Mouse (Mus musculus): ENCODE results near the gene Cd59b. TPM values are rescaled to one million over a fixed set of nuclear protein-coding genes. Genes with fewer than 3 reads are reported as not detected.

Gene Cd59b
- polyA plus RNA-seq (2014; fragmentation: Nextera tagmentation; extraction: Ambion mirVana), result 1.9 and 5.6 TPM in 2 replicates

DNA sequence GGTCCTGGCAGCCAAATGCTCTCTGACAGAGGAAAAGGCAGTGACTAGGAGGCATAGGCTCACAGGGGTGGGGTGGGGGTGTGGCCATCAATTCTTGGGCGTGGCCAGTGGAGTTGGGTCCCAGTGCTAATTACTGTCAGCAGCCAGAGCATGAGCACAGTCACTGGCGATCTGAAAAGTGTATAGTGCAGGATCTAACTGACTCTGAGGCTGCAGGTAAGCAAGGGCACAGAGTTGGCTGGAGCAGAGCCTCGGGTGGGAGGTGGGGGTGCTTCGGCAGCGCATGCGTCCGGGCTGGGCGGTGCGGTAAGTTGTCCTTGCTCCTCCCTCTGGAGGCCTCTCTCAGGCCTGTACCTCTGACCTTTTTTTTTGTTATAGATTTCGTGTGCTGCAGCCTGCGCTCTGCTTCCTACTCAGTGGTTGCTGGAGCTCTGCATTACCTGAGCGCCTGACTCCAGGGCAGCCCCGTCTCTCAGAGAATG is at the start of gene Cd59b:
Cd59b (plus strand) TSS at position 146 of the 482 bp plus-strand sequence.
- no peak within 1 kb of the TSS for H3K27ac ChIP-seq (ENCODE audit: low read depth, low read length)
- peak; percentile 93 for ATAC-seq (ENCODE audit: low FRiP score)
- WGBS, result 11% methylated on average over 13 of the region's 13 CpGs

DNA sequence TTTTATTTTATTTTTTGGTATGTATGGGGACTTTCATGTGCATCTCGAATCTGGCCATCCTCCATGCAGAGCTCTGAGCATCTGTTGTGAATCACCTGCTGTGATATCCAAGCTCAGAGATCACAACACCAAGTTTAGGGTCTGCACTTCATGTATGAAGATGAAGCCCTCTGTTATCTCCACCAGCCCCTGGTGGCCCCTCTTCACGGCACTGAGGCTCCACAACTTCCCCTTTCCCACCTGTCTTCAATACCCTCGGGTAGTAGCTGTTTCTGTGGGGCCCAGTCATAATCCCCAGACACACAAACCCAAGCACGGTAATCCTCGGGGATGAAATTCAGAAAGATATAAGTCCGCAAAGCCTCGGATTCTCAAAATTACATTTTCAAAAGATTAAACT is 46.6 kb upstream of the Cd59b start:
- Histone ChIP-seq H3K9me3 (ENCODE audit: control insufficient read depth, low read length) (no peaks in the 10 kb centered on the region), H3K36me3 (ENCODE audit: control insufficient read depth, insufficient read depth, low read length) (no peaks in the 10 kb centered on the region), H3K27me3 (ENCODE audit: control insufficient read depth, insufficient read depth, low read length) (no peaks in the 10 kb centered on the region), H3K4me3 (ENCODE audit: low read depth, low read length) (no peak overlapping the region), H3K9ac (ENCODE audit: low read length) (no peak overlapping the region), H3K4me1 (ENCODE audit: control insufficient read depth, insufficient read depth, low read length) (no peaks in the 10 kb centered on the region), H3K27ac (ENCODE audit: low read depth, low read length) (no peak overlapping the region), H3K4me2 (no peak overlapping the region)
- ATAC-seq (ENCODE audit: low FRiP score) (no peak), DNase-seq (ENCODE audit: low spot score, missing footprints) (peak; percentile 4)
- WGBS, result 81% methylated on average over 7 of the region's 7 CpGs

More for the DNA sequence above, at the start of gene Cd59b:
- H3K4me2 ChIP-seq, result peak within 1 kb of the TSS; percentile 38
- peak within 1 kb of the TSS; percentile 27 for H3K4me3 ChIP-seq (ENCODE audit: low read depth, low read length)
- H3K9ac ChIP-seq (ENCODE audit: low read length), result 0 out of 2 replicates have a peak within 1 kb of the TSS, but pooled peaks have one; percentile 12
- peaks cover 2% of the 10 kb centered on the region; the same call in 1 of the 2 replicates for H3K4me1 ChIP-seq (ENCODE audit: control insufficient read depth, insufficient read depth, low read length)
- H3K27me3 ChIP-seq (ENCODE audit: control insufficient read depth, insufficient read depth, low read length), result no peaks in the 10 kb centered on the region
- H3K9me3 ChIP-seq (ENCODE audit: control insufficient read depth, low read length), result no peaks in the 10 kb centered on the region
- no peaks in the 10 kb centered on the region for H3K36me3 ChIP-seq (ENCODE audit: control insufficient read depth, insufficient read depth, low read length)
- peak; percentile 95 for DNase-seq (ENCODE audit: low spot score, missing footprints)

DNA sequence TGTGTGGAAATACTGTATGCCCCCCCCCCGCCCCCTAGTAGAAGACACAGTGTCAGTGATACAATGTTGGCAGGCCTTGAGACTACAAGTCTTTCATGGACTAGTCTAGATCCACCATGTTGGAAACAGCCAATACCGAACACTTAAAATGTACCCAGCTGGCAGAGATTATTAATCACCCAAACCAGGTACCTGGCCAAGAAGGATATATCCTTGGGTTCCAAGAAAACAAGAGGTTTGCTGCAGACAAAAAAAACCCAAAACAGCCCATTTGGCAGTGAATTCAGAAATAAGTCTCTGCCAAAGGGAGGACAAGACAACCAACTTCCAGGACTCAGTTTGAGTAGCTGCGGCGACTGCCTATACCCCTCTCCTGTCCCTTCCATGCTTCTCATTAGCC is 45.0 kb upstream of the Cd59b start:
- Histone ChIP-seq H3K36me3 (ENCODE audit: control insufficient read depth, insufficient read depth, low read length) (no peaks in the 10 kb centered on the region), H3K4me2 (no peak overlapping the region), H3K27me3 (ENCODE audit: control insufficient read depth, insufficient read depth, low read length) (no peaks in the 10 kb centered on the region), H3K4me1 (ENCODE audit: control insufficient read depth, insufficient read depth, low read length) (peaks cover 11% of the 10 kb centered on the region), H3K9ac (ENCODE audit: low read length) (no peak overlapping the region), H3K9me3 (ENCODE audit: control insufficient read depth, low read length) (no peaks in the 10 kb centered on the region), H3K27ac (ENCODE audit: low read depth, low read length) (no peak overlapping the region), H3K4me3 (ENCODE audit: low read depth, low read length) (no peak overlapping the region)
- DNase-seq (ENCODE audit: low spot score, missing footprints) (peak; percentile 54), ATAC-seq (ENCODE audit: low FRiP score) (no peak)
- 90% methylated on average over 4 of the region's 4 CpGs for WGBS

DNA sequence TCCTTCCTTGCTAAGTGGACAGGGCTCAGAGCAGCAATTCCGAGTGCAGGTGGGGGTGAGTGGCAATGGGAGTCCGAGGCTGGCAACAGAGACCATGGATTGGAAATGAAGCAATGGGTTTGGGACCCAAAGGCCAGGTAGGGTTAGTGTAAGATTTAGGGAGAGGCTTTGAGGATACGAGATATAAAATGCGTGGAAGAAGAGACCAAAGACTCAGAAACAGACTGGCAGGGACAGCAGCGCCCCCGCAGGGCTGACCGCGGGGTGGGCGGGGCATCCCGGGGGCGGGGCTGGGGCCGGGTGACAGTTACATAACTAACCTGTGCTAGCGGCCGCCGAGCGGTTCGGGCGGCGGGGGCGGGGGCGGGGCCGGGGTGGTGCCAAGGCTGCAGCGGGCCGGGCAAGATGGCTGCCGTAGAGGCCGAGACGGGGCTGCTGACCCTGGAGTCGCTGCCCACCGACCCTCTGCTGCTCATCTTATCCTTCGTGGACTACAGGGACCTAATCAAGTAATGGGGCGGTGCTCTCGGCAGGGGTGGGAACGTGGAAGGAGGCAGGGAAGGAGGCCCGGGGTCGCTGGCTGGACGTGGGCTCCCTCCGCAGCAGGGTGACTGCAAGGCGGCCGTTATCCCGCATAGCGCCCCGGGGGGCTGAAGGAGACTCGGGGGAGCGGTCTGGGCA is 42.1 kb upstream of the Cd59b start, which contains the start of gene Fbxo3:
Fbxo3 (plus strand) TSS at position 264 of the 681 bp plus-strand sequence.
- Histone ChIP-seq H3K4me3 (ENCODE audit: low read depth, low read length) (peak within 1 kb of the TSS; percentile 94), H3K4me2 (peak within 1 kb of the TSS; percentile 58), H3K27me3 (ENCODE audit: control insufficient read depth, insufficient read depth, low read length) (no peaks in the 10 kb centered on the region), H3K9ac (ENCODE audit: low read length) (peak within 1 kb of the TSS; percentile 97), H3K27ac (ENCODE audit: low read depth, low read length) (peak within 1 kb of the TSS; percentile 20; the same call in 1 of the 2 replicates), H3K4me1 (ENCODE audit: control insufficient read depth, insufficient read depth, low read length) (peaks cover 11% of the 10 kb centered on the region), H3K9me3 (ENCODE audit: control insufficient read depth, low read length) (no peaks in the 10 kb centered on the region), H3K36me3 (ENCODE audit: control insufficient read depth, insufficient read depth, low read length) (no peaks in the 10 kb centered on the region)
- DNase-seq (ENCODE audit: low spot score, missing footprints) (peak; percentile 97), ATAC-seq (ENCODE audit: low FRiP score) (peak; percentile 99)
- 1% methylated on average over 44 of the region's 44 CpGs for WGBS

DNA sequence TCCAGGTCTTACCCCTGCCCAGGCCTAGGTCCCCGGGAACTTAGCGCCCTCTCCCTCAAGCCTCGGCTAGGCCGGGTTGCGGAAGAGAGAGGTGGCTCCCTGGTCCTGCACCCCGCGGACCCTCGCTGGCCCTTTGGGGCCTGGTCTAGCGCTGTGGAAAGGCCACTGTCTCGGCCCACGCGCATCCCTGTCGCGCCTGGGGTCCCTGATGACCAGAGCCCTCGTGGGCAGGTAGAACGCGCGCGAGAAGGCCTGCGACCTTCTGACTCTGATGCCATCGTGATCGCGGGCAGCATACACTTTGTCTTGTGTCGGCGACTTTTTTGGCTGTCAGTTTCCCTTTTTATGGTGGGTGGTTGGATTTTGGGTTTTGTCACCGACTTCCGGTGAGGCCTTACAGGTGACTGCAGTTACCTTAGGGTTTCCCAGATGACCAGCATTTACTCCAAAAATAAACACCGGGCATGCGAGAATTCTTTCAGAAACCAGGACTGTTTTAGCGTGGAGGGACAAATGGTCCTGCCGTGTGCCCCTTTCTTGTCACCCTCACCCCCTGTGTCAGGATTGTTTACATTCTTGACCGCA is 41.4 kb upstream of the Cd59b start, which contains the start of gene 4931422A03Rik:
4931422A03Rik (minus strand) TSS at position 223 of the 585 bp plus-strand sequence.
- DNase-seq (ENCODE audit: low spot score, missing footprints), result peak; percentile 87

DNA sequence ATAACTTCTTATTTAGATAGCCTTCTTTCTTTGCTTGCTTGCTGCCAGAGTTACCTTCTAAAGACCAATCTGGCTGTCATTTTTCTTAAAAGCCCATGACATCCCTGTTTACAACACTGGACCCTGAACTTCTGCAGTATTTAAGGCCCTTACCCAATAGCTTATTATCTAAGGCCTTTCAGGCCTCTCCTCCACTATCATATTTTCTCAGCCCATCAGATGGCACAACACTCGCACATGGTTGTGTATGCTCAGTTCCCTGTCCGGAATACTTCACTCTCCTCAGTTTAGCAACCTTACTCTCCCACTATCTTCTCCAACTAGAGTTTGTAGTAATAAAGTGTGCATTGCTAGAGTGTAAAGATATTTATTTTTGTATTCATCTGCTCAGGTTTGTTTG is 40.6 kb upstream of the Cd59b start:
- Histone ChIP-seq H3K9me3 (ENCODE audit: control insufficient read depth, low read length) (no peaks in the 10 kb centered on the region), H3K4me1 (ENCODE audit: control insufficient read depth, insufficient read depth, low read length) (peaks cover 11% of the 10 kb centered on the region), H3K4me3 (ENCODE audit: low read depth, low read length) (peak overlapping the region; percentile 94; the same call in 1 of the 2 replicates), H3K4me2 (peak overlapping the region; percentile 58), H3K9ac (ENCODE audit: low read length) (no peak overlapping the region), H3K27ac (ENCODE audit: low read depth, low read length) (no peak overlapping the region), H3K36me3 (ENCODE audit: control insufficient read depth, insufficient read depth, low read length) (no peaks in the 10 kb centered on the region), H3K27me3 (ENCODE audit: control insufficient read depth, insufficient read depth, low read length) (no peaks in the 10 kb centered on the region)
- DNase-seq (ENCODE audit: low spot score, missing footprints) (peak; percentile 62), ATAC-seq (ENCODE audit: low FRiP score) (no peak)
- 86% methylated on average over 2 of the region's 2 CpGs for WGBS

More for the DNA sequence above, 41.4 kb upstream of the Cd59b start, which contains the start of gene 4931422A03Rik:
- H3K4me2 ChIP-seq, result peak within 1 kb of the TSS; percentile 58
- peak within 1 kb of the TSS; percentile 20; the same call in 1 of the 2 replicates for H3K27ac ChIP-seq (ENCODE audit: low read depth, low read length)
- H3K27me3 ChIP-seq (ENCODE audit: control insufficient read depth, insufficient read depth, low read length), result no peaks in the 10 kb centered on the region
- H3K36me3 ChIP-seq (ENCODE audit: control insufficient read depth, insufficient read depth, low read length), result no peaks in the 10 kb centered on the region
- 2% methylated on average over 32 of the region's 32 CpGs for WGBS
- no peaks in the 10 kb centered on the region for H3K9me3 ChIP-seq (ENCODE audit: control insufficient read depth, low read length)
- peak within 1 kb of the TSS; percentile 97 for H3K9ac ChIP-seq (ENCODE audit: low read length)
- no peak; the same call in 1 of the 2 replicates for ATAC-seq (ENCODE audit: low FRiP score)
- H3K4me3 ChIP-seq (ENCODE audit: low read depth, low read length), result peak within 1 kb of the TSS; percentile 94
- H3K4me1 ChIP-seq (ENCODE audit: control insufficient read depth, insufficient read depth, low read length), result peaks cover 11% of the 10 kb centered on the region

DNA sequence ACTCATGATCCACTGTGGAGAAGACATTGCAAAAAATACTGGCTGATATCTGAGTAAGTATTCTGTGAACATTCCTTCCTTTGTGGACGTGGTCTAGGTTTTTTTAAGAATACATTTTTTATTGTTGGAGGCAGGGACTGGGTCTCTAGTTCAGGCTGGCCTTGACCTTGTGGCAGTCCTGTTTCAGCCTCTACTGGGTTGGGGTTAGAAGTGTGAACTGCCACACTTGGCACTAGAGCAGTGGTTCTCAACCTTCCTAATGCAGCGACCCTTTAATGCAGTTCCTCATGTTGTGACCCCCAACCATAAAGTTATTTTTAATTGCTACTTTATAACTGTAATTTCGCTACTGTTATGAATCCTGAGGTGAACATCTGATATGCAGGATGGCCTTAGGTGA is 39.3 kb upstream of the Cd59b start:
- Histone ChIP-seq H3K27ac (ENCODE audit: low read depth, low read length) (no peak overlapping the region), H3K4me3 (ENCODE audit: low read depth, low read length) (no peak overlapping the region), H3K9me3 (ENCODE audit: control insufficient read depth, low read length) (no peaks in the 10 kb centered on the region), H3K27me3 (ENCODE audit: control insufficient read depth, insufficient read depth, low read length) (no peaks in the 10 kb centered on the region), H3K4me1 (ENCODE audit: control insufficient read depth, insufficient read depth, low read length) (peaks cover 11% of the 10 kb centered on the region), H3K4me2 (no peak overlapping the region), H3K36me3 (ENCODE audit: control insufficient read depth, insufficient read depth, low read length) (no peaks in the 10 kb centered on the region), H3K9ac (ENCODE audit: low read length) (no peak overlapping the region)
- peak; percentile 41 for DNase-seq (ENCODE audit: low spot score, missing footprints)
- 90% methylated on average over 3 of the region's 3 CpGs for WGBS
- ATAC-seq (ENCODE audit: low FRiP score), result no peak

DNA sequence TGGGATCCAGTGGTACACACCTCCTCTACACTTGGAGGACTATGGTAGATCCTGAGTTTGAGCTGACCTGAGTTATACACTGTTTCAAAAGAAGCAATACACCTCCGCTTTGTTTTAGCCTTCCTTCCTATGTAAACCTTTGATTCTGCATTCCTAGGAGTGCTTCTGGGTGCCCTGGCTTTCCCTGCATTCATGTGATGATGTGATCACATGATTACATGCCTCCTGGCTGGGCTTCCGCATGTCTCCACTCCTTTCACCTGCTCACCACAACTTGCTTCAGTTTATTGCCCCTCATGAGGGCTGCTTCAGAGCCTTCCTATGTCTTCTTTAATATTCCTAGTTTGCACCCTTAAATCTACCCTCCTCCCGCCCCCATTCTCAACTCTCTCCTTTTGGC is 37.6 kb upstream of the Cd59b start:
- Histone ChIP-seq H3K27ac (ENCODE audit: low read depth, low read length) (no peak overlapping the region), H3K4me2 (no peak overlapping the region), H3K27me3 (ENCODE audit: control insufficient read depth, insufficient read depth, low read length) (no peaks in the 10 kb centered on the region), H3K4me3 (ENCODE audit: low read depth, low read length) (no peak overlapping the region), H3K9me3 (ENCODE audit: control insufficient read depth, low read length) (no peaks in the 10 kb centered on the region), H3K36me3 (ENCODE audit: control insufficient read depth, insufficient read depth, low read length) (no peaks in the 10 kb centered on the region), H3K9ac (ENCODE audit: low read length) (no peak overlapping the region), H3K4me1 (ENCODE audit: control insufficient read depth, insufficient read depth, low read length) (peaks cover 11% of the 10 kb centered on the region)
- ATAC-seq (ENCODE audit: low FRiP score), result no peak
- peak; percentile 39 for DNase-seq (ENCODE audit: low spot score, missing footprints)
- WGBS, result 86% methylated on average over 3 of the region's 3 CpGs

Data from midbrain, embryonic 11.5 days (tissue).